Mouse (Mus musculus): Measurements from ENCODE around the gene Rer1.

DNA sequence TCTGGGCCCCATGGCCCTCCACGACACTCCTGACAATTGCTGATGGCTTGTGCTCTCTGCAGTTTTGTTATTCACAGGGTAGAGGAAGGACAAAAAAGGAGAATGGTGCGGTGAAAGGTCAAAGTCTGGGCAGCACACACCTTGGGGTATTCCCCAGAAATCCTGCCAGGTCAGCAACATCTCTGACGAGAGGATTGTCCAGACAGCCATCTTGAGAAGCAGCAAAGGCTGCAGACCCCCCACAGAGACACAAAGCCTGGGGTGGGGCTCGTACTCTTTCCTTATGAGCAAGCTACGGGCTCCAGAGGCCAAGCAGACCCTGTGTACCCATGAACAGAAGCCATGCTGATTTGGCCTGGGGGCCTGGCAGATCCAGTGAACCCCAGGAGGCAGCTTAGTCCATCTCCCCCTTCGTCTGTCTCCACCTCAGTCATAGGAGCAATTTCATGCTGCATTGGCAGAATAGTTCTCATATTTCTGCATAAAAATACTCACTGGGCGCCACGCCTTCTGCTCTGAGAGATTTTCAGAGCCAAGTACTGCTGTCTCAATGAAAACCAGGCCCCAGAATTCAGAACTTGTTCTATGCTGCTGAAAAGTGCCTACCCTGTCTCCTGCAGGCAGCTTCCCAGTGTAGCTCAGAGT is 27.7 kb upstream of the Rer1 start:
- TF ChIP-seq CTCF (IDR thresholded peaks at IDR 0.05; ENCODE audit: control insufficient read depth, insufficient read depth, low read length) = no peak
- no peak for TF ChIP-seq POLR2A (IDR thresholded peaks at IDR 0.05; ENCODE audit: borderline replicate concordance, control insufficient read depth, low read depth, low read length)
